Mouse (Mus musculus) megakaryocyte, embryonic 14.5 days (primary cell): ENCODE data around the gene Acta2.

Experiments
- FLI1 ChIP-seq: IDR thresholded peaks from 2 replicates; pipeline ENCODE4 v1.6.1; 2012; ENCODE audit warnings: low read length, inconsistent platforms, mixed read lengths
- GATA1 ChIP-seq: IDR thresholded peaks from 3 replicates; pipeline ENCODE4 v1.6.1; 2012; ENCODE audit warnings: mixed read lengths, low read length, inconsistent platforms, borderline replicate concordance

GRCm38 (mm10) chr19:34248558-34248957 is 6.8 kb downstream of the Acta2 start:
- TF ChIP-seq GATA1 (no peak), FLI1 (no peak)
